22 mouse cellular contexts compared by ENCODE assay signal in genomic region chr6:52252016-52252774, GRCm38 (mm10). TPM values are rescaled to one million over a fixed set of nuclear protein-coding genes. Genes with fewer than 3 reads are reported as not detected.
DNase-seq lines count a peak whose midpoint lies in the region; ATAC-seq and TF ChIP-seq lines count a peak whose summit lies in the region.
"Had no signal": no experiment of that assay in that cellular context is flagged by ENCODE, and none has a peak within 500 bp of the region (broad histone marks: within the 10 kb centered on the region; RNA-seq: fewer than 3 reads in every experiment).

No protein-coding gene starts in this region.

- peaks cover 3% of the 10 kb centered on the region; the same call in 1 of the 2 replicates for H3K4me1 ChIP-seq in forebrain, embryonic 11.5 days (replicated peaks; ENCODE audit: control insufficient read depth, insufficient read depth, low read length)
- H3K4me1 ChIP-seq in forebrain, embryonic 10.5 days: peaks cover 5% of the 10 kb centered on the region
- H3K4me1 ChIP-seq in lung, embryonic 14.5 days (ENCODE audit: insufficient read depth): no peaks in the 10 kb centered on the region
- H3K4me1 ChIP-seq in lung, postnatal 0 days (ENCODE audit: insufficient read depth, low read depth, low read length): no peaks in the 10 kb centered on the region
- peaks cover 64% of the 10 kb centered on the region for H3K4me1 ChIP-seq in limb, embryonic 10.5 days
- no peaks in the 10 kb centered on the region; the same call in none of the 2 replicates for H3K4me1 ChIP-seq in neural tube, embryonic 13.5 days (replicated peaks)
- no peaks in the 10 kb centered on the region for H3K4me1 ChIP-seq in forebrain, embryonic 15.5 days

- no peak overlapping the region for H3K27ac ChIP-seq in forebrain, embryonic 11.5 days (ENCODE audit: low read depth, low read length)
- H3K27ac ChIP-seq in forebrain, embryonic 10.5 days: no peak overlapping the region
- no peak overlapping the region for H3K27ac ChIP-seq in lung, embryonic 14.5 days (ENCODE audit: low read depth)
- H3K27ac ChIP-seq in lung, postnatal 0 days (ENCODE audit: low read length): no peak overlapping the region
- peak overlapping the region; percentile 87 for H3K27ac ChIP-seq in limb, embryonic 10.5 days
- H3K27ac ChIP-seq in neural tube, embryonic 13.5 days (replicated peaks): peak overlapping the region; percentile 33; the same call in 1 of the 2 replicates
- no peak overlapping the region for H3K27ac ChIP-seq in forebrain, embryonic 15.5 days (replicated peaks)
- H3K27ac ChIP-seq: embryonic facial prominence, embryonic 13.5 days; forebrain, embryonic 12.5 days; hindbrain, embryonic 12.5 days; left cerebral cortex, adult 2 months; liver, embryonic 14.5 days; midbrain, embryonic 10.5 days; stomach, postnatal 0 days had no signal

- H3K36me3 ChIP-seq in forebrain, embryonic 11.5 days (ENCODE audit: control insufficient read depth, insufficient read depth, low read length): no peaks in the 10 kb centered on the region
- H3K36me3 ChIP-seq in forebrain, embryonic 10.5 days (replicated peaks): no peaks in the 10 kb centered on the region
- no peaks in the 10 kb centered on the region for H3K36me3 ChIP-seq in lung, embryonic 14.5 days (ENCODE audit: insufficient read depth)
- H3K36me3 ChIP-seq in lung, postnatal 0 days (ENCODE audit: insufficient read depth, low read length): no peaks in the 10 kb centered on the region
- H3K36me3 ChIP-seq in limb, embryonic 10.5 days: peaks cover 16% of the 10 kb centered on the region
- H3K36me3 ChIP-seq in neural tube, embryonic 13.5 days: no peaks in the 10 kb centered on the region
- H3K36me3 ChIP-seq in forebrain, embryonic 15.5 days: no peaks in the 10 kb centered on the region
- H3K36me3 ChIP-seq: embryonic facial prominence, embryonic 13.5 days; forebrain, embryonic 12.5 days; hindbrain, embryonic 12.5 days; midbrain, embryonic 10.5 days had no signal

- ATAC-seq in forebrain, embryonic 11.5 days (replicated peaks; ENCODE audit: low FRiP score): no peak
- no peak for ATAC-seq in lung, embryonic 14.5 days (ENCODE audit: insufficient read depth)
- ATAC-seq in lung, postnatal 0 days: no peak
- ATAC-seq in neural tube, embryonic 13.5 days (ENCODE audit: low read depth): no peak
- no peak for ATAC-seq in forebrain, embryonic 15.5 days (replicated peaks)

- TF ChIP-seq EP300 in lung, postnatal 0 days (IDR thresholded peaks at IDR 0.05): no peak

- peaks cover 91% of the 10 kb centered on the region for H3K27me3 ChIP-seq in forebrain, embryonic 11.5 days (ENCODE audit: control insufficient read depth, insufficient read depth, low read length)
- peaks cover 100% of the 10 kb centered on the region for H3K27me3 ChIP-seq in forebrain, embryonic 10.5 days (ENCODE audit: poor library complexity, severe bottlenecking)
- peaks cover 96% of the 10 kb centered on the region for H3K27me3 ChIP-seq in lung, embryonic 14.5 days (ENCODE audit: insufficient read depth, low read length)
- peaks cover 86% of the 10 kb centered on the region for H3K27me3 ChIP-seq in lung, postnatal 0 days (replicated peaks; ENCODE audit: insufficient read depth, low read length)
- peaks cover 90% of the 10 kb centered on the region for H3K27me3 ChIP-seq in limb, embryonic 10.5 days (ENCODE audit: low read depth, poor library complexity, severe bottlenecking)
- H3K27me3 ChIP-seq in neural tube, embryonic 13.5 days: peaks cover 92% of the 10 kb centered on the region
- peaks cover 94% of the 10 kb centered on the region for H3K27me3 ChIP-seq in forebrain, embryonic 15.5 days

- 1% methylated on average over 24 of the region's 24 CpGs for WGBS in forebrain, embryonic 11.5 days
- WGBS in forebrain, embryonic 10.5 days: under 1% methylated on average over 24 of the region's 24 CpGs
- 6% methylated on average over 24 of the region's 24 CpGs for WGBS in lung, embryonic 14.5 days
- WGBS in lung, postnatal 0 days: 6% methylated on average over 24 of the region's 24 CpGs
- WGBS in limb, embryonic 10.5 days: 1% methylated on average over 24 of the region's 24 CpGs
- 2% methylated on average over 24 of the region's 24 CpGs for WGBS in neural tube, embryonic 13.5 days
- WGBS in forebrain, embryonic 15.5 days: 1% methylated on average over 24 of the region's 24 CpGs

- no peak overlapping the region for H3K9ac ChIP-seq in forebrain, embryonic 11.5 days (ENCODE audit: low read length)
- H3K9ac ChIP-seq in lung, embryonic 14.5 days: no peak overlapping the region
- no peak overlapping the region for H3K9ac ChIP-seq in lung, postnatal 0 days (replicated peaks; ENCODE audit: low read depth)
- peak overlapping the region; percentile 17; the same call in 1 of the 2 replicates for H3K9ac ChIP-seq in neural tube, embryonic 13.5 days
- H3K9ac ChIP-seq in forebrain, embryonic 15.5 days (replicated peaks): no peak overlapping the region
- H3K9ac ChIP-seq: embryonic facial prominence, embryonic 13.5 days; forebrain, embryonic 12.5 days; hindbrain, embryonic 12.5 days; liver, embryonic 14.5 days had no signal

- intact Hi-C loops in left cerebral cortex, postnatal 4 days (cut with DNase I): no loop called here

- peak; percentile 62 for DNase-seq in forebrain, embryonic 11.5 days (ENCODE audit: low spot score)
- DNase-seq in forebrain, embryonic 10.5 days (ENCODE audit: extremely low spot score, low spot score): no peak
- DNase-seq in lung, embryonic 14.5 days: no peak
- no peak for DNase-seq in lung, postnatal 0 days (ENCODE audit: low spot score)
- DNase-seq in limb, embryonic 10.5 days (ENCODE audit: low spot score): peak; percentile 66
- no peak for DNase-seq in left cerebral cortex, postnatal 4 days
- DNase-seq: cerebellum, adult 11-12 months; cerebellum, postnatal 36 days; heart, adult 18-20 months; lung, postnatal 14 days; thymus, postnatal 36 days had no signal

- H3K9me3 ChIP-seq in forebrain, embryonic 11.5 days (ENCODE audit: control insufficient read depth, low read length): no peaks in the 10 kb centered on the region
- H3K9me3 ChIP-seq in forebrain, embryonic 10.5 days: no peaks in the 10 kb centered on the region
- no peaks in the 10 kb centered on the region for H3K9me3 ChIP-seq in lung, embryonic 14.5 days (ENCODE audit: low read depth, low read length)
- no peaks in the 10 kb centered on the region for H3K9me3 ChIP-seq in lung, postnatal 0 days (ENCODE audit: low read length)
- H3K9me3 ChIP-seq in limb, embryonic 10.5 days (replicated peaks): no peaks in the 10 kb centered on the region
- H3K9me3 ChIP-seq in neural tube, embryonic 13.5 days: no peaks in the 10 kb centered on the region
- no peaks in the 10 kb centered on the region for H3K9me3 ChIP-seq in forebrain, embryonic 15.5 days
- H3K9me3 ChIP-seq: embryonic facial prominence, embryonic 13.5 days; forebrain, embryonic 12.5 days; hindbrain, embryonic 12.5 days; midbrain, embryonic 10.5 days had no signal

- no peak overlapping the region for H3K4me2 ChIP-seq in forebrain, embryonic 11.5 days (ENCODE audit: low read depth, low read length, severe bottlenecking)
- H3K4me2 ChIP-seq in lung, embryonic 14.5 days: no peak overlapping the region
- H3K4me2 ChIP-seq in lung, postnatal 0 days (replicated peaks; ENCODE audit: low read depth, low read length): no peak overlapping the region
- H3K4me2 ChIP-seq in neural tube, embryonic 13.5 days: peak overlapping the region; percentile 22; the same call in 1 of the 2 replicates
- H3K4me2 ChIP-seq in forebrain, embryonic 15.5 days (replicated peaks): no peak overlapping the region
- H3K4me2 ChIP-seq: embryonic facial prominence, embryonic 13.5 days; forebrain, embryonic 12.5 days; hindbrain, embryonic 12.5 days had no signal

- H3K4me3 ChIP-seq in forebrain, embryonic 11.5 days (ENCODE audit: low read depth, low read length): no peak overlapping the region
- H3K4me3 ChIP-seq in forebrain, embryonic 10.5 days: no peak overlapping the region
- 0 out of 2 replicates have a peak overlapping the region, but pooled peaks have one; percentile 3 for H3K4me3 ChIP-seq in lung, embryonic 14.5 days (ENCODE audit: low read depth, low read length)
- no peak overlapping the region for H3K4me3 ChIP-seq in lung, postnatal 0 days (ENCODE audit: low read depth, low read length)
- H3K4me3 ChIP-seq in limb, embryonic 10.5 days: peak overlapping the region; percentile 90
- H3K4me3 ChIP-seq in neural tube, embryonic 13.5 days: peak overlapping the region; percentile 7
- H3K4me3 ChIP-seq in forebrain, embryonic 15.5 days: no peak overlapping the region
- H3K4me3 ChIP-seq: embryonic facial prominence, embryonic 13.5 days; forebrain, embryonic 12.5 days; hindbrain, embryonic 12.5 days; left cerebral cortex, adult 2 months; midbrain, embryonic 10.5 days had no signal

- TF ChIP-seq CTCF in lung, embryonic 14.5 days (IDR thresholded peaks at IDR 0.05; ENCODE audit: low read depth): no peak
- no peak for TF ChIP-seq CTCF in lung, postnatal 0 days (IDR thresholded peaks at IDR 0.05)

RNA-seq across cellular contexts. Expression of gene Hoxa11, which starts 6.6 kb away (rescaled TPM):
- not detected in 2 replicates for polyA plus RNA-seq in forebrain, embryonic 11.5 days (2014; fragmentation: Nextera tagmentation; extraction: Ambion mirVana)
- polyA plus RNA-seq in forebrain, embryonic 10.5 days (2016; fragmentation: Nextera tagmentation; extraction: Ambion mirVana): not detected in 2 replicates
- not detected in 2 replicates for polyA plus RNA-seq in lung, embryonic 14.5 days (2014; fragmentation: Nextera tagmentation; extraction: Ambion mirVana)
- not detected in 2 replicates for polyA plus RNA-seq in lung, postnatal 0 days (2015; fragmentation: Nextera tagmentation; extraction: Ambion mirVana)
- 71.6 and 74.9 TPM in 2 replicates for polyA plus RNA-seq in limb, embryonic 10.5 days (2016; fragmentation: Nextera tagmentation; extraction: Ambion mirVana)
- 4.7 and 5.7 TPM in 2 replicates for polyA plus RNA-seq in neural tube, embryonic 13.5 days (2015; fragmentation: Nextera tagmentation; extraction: Ambion mirVana)
- total RNA-seq in left cerebral cortex, postnatal 4 days (2021): not detected
- polyA plus RNA-seq in forebrain, embryonic 15.5 days (2015; fragmentation: Nextera tagmentation; extraction: Ambion mirVana): not detected in 2 replicates
- total RNA-seq: adrenal gland, adult 18-20 months; heart, adult 18-20 months; left cerebral cortex, adult 2 months had no signal
- polyA plus RNA-seq: embryonic facial prominence, embryonic 13.5 days; forebrain, embryonic 12.5 days; heart, embryonic 16.5 days; hindbrain, embryonic 12.5 days; liver, embryonic 14.5 days; midbrain, embryonic 10.5 days; stomach, postnatal 0 days had no signal

RNA-seq across cellular contexts. Expression of gene Hoxa13, which starts 8.5 kb away (rescaled TPM):
- polyA plus RNA-seq in forebrain, embryonic 11.5 days (2014; fragmentation: Nextera tagmentation; extraction: Ambion mirVana): not detected in 2 replicates
- polyA plus RNA-seq in forebrain, embryonic 10.5 days (2016; fragmentation: Nextera tagmentation; extraction: Ambion mirVana): not detected in 2 replicates
- not detected in 2 replicates for polyA plus RNA-seq in lung, embryonic 14.5 days (2014; fragmentation: Nextera tagmentation; extraction: Ambion mirVana)
- 0.12 TPM in 1 of 2 replicates, not detected in the other for polyA plus RNA-seq in lung, postnatal 0 days (2015; fragmentation: Nextera tagmentation; extraction: Ambion mirVana)
- 2.7 and 11.1 TPM in 2 replicates for polyA plus RNA-seq in limb, embryonic 10.5 days (2016; fragmentation: Nextera tagmentation; extraction: Ambion mirVana)
- polyA plus RNA-seq in neural tube, embryonic 13.5 days (2015; fragmentation: Nextera tagmentation; extraction: Ambion mirVana): 0.08 and 0.32 TPM in 2 replicates
- not detected for total RNA-seq in left cerebral cortex, postnatal 4 days (2021)
- polyA plus RNA-seq in forebrain, embryonic 15.5 days (2015; fragmentation: Nextera tagmentation; extraction: Ambion mirVana): not detected in 2 replicates
- total RNA-seq: adrenal gland, adult 18-20 months; heart, adult 18-20 months; left cerebral cortex, adult 2 months had no signal
- polyA plus RNA-seq: embryonic facial prominence, embryonic 13.5 days; forebrain, embryonic 12.5 days; heart, embryonic 16.5 days; hindbrain, embryonic 12.5 days; midbrain, embryonic 10.5 days; stomach, postnatal 0 days had no signal

RNA-seq across cellular contexts. Expression of gene Hoxa10, which starts 11.5 kb away (rescaled TPM):
- polyA plus RNA-seq in forebrain, embryonic 11.5 days (2014; fragmentation: Nextera tagmentation; extraction: Ambion mirVana): not detected in 2 replicates
- not detected in 2 replicates for polyA plus RNA-seq in forebrain, embryonic 10.5 days (2016; fragmentation: Nextera tagmentation; extraction: Ambion mirVana)
- not detected in 2 replicates for polyA plus RNA-seq in lung, embryonic 14.5 days (2014; fragmentation: Nextera tagmentation; extraction: Ambion mirVana)
- not detected in 2 replicates for polyA plus RNA-seq in lung, postnatal 0 days (2015; fragmentation: Nextera tagmentation; extraction: Ambion mirVana)
- polyA plus RNA-seq in limb, embryonic 10.5 days (2016; fragmentation: Nextera tagmentation; extraction: Ambion mirVana): 175 and 195 TPM in 2 replicates
- 77.8 and 86.6 TPM in 2 replicates for polyA plus RNA-seq in neural tube, embryonic 13.5 days (2015; fragmentation: Nextera tagmentation; extraction: Ambion mirVana)
- total RNA-seq in left cerebral cortex, postnatal 4 days (2021): not detected
- not detected in 2 replicates for polyA plus RNA-seq in forebrain, embryonic 15.5 days (2015; fragmentation: Nextera tagmentation; extraction: Ambion mirVana)
- total RNA-seq: heart, adult 18-20 months; left cerebral cortex, adult 2 months had no signal
- polyA plus RNA-seq: forebrain, embryonic 12.5 days; heart, embryonic 16.5 days; hindbrain, embryonic 12.5 days; stomach, postnatal 0 days had no signal

RNA-seq across cellular contexts. Expression of gene Hoxa9, which starts 21.3 kb away (rescaled TPM):
- not detected in 2 replicates for polyA plus RNA-seq in forebrain, embryonic 11.5 days (2014; fragmentation: Nextera tagmentation; extraction: Ambion mirVana)
- not detected in 2 replicates for polyA plus RNA-seq in forebrain, embryonic 10.5 days (2016; fragmentation: Nextera tagmentation; extraction: Ambion mirVana)
- 0.19 TPM in 1 of 2 replicates, not detected in the other for polyA plus RNA-seq in lung, embryonic 14.5 days (2014; fragmentation: Nextera tagmentation; extraction: Ambion mirVana)
- 0.06 and 0.07 TPM in 2 replicates for polyA plus RNA-seq in lung, postnatal 0 days (2015; fragmentation: Nextera tagmentation; extraction: Ambion mirVana)
- 95.7 and 123 TPM in 2 replicates for polyA plus RNA-seq in limb, embryonic 10.5 days (2016; fragmentation: Nextera tagmentation; extraction: Ambion mirVana)
- 125 and 130 TPM in 2 replicates for polyA plus RNA-seq in neural tube, embryonic 13.5 days (2015; fragmentation: Nextera tagmentation; extraction: Ambion mirVana)
- total RNA-seq in left cerebral cortex, postnatal 4 days (2021): not detected
- polyA plus RNA-seq in forebrain, embryonic 15.5 days (2015; fragmentation: Nextera tagmentation; extraction: Ambion mirVana): not detected in 2 replicates
- total RNA-seq: heart, adult 18-20 months; left cerebral cortex, adult 2 months had no signal
- polyA plus RNA-seq: embryonic facial prominence, embryonic 13.5 days; forebrain, embryonic 12.5 days; midbrain, embryonic 10.5 days had no signal

RNA-seq across cellular contexts. Expression of gene Hoxa7, which starts 30.5 kb away (rescaled TPM):
- polyA plus RNA-seq in forebrain, embryonic 11.5 days (2014; fragmentation: Nextera tagmentation; extraction: Ambion mirVana): not detected in 2 replicates
- not detected in 2 replicates for polyA plus RNA-seq in forebrain, embryonic 10.5 days (2016; fragmentation: Nextera tagmentation; extraction: Ambion mirVana)
- polyA plus RNA-seq in lung, embryonic 14.5 days (2014; fragmentation: Nextera tagmentation; extraction: Ambion mirVana): 5.8 and 7.4 TPM in 2 replicates
- 7.5 and 8.7 TPM in 2 replicates for polyA plus RNA-seq in lung, postnatal 0 days (2015; fragmentation: Nextera tagmentation; extraction: Ambion mirVana)
- 24.7 and 24.8 TPM in 2 replicates for polyA plus RNA-seq in limb, embryonic 10.5 days (2016; fragmentation: Nextera tagmentation; extraction: Ambion mirVana)
- polyA plus RNA-seq in neural tube, embryonic 13.5 days (2015; fragmentation: Nextera tagmentation; extraction: Ambion mirVana): 117 and 125 TPM in 2 replicates
- total RNA-seq in left cerebral cortex, postnatal 4 days (2021): not detected
- polyA plus RNA-seq in forebrain, embryonic 15.5 days (2015; fragmentation: Nextera tagmentation; extraction: Ambion mirVana): not detected in 2 replicates
- total RNA-seq: left cerebral cortex, adult 2 months had no signal
- polyA plus RNA-seq: embryonic facial prominence, embryonic 13.5 days; forebrain, embryonic 12.5 days; midbrain, embryonic 10.5 days had no signal

Comparison
In these comparisons a context has a peak if more than half of its experiments do, and no peak if none do; other contexts are left out.
1. DNase-seq: peak in forebrain, embryonic 11.5 days (single experiment) and limb, embryonic 10.5 days (single experiment); none in forebrain, embryonic 10.5 days (single experiment), lung, embryonic 14.5 days (single experiment), lung, postnatal 0 days (single experiment) and left cerebral cortex, postnatal 4 days (single experiment).
2. H3K4me3 ChIP-seq: peak in lung, embryonic 14.5 days (single experiment), limb, embryonic 10.5 days (single experiment) and neural tube, embryonic 13.5 days (single experiment); none in forebrain, embryonic 11.5 days (single experiment), forebrain, embryonic 10.5 days (single experiment), lung, postnatal 0 days (single experiment) and forebrain, embryonic 15.5 days (single experiment).
3. H3K27ac ChIP-seq: peak in limb, embryonic 10.5 days (single experiment) and neural tube, embryonic 13.5 days (single experiment); none in forebrain, embryonic 11.5 days (single experiment), forebrain, embryonic 10.5 days (single experiment), lung, embryonic 14.5 days (single experiment), lung, postnatal 0 days (single experiment) and forebrain, embryonic 15.5 days (single experiment).
4. RNA of gene Hoxa11, which starts 6.6 kb away (polyA plus RNA-seq): 71.6 to 74.9 TPM in limb, embryonic 10.5 days; 4.7 to 5.7 TPM in neural tube, embryonic 13.5 days, not detected in forebrain, embryonic 11.5 days, not detected in forebrain, embryonic 10.5 days, not detected in lung, embryonic 14.5 days, not detected in lung, postnatal 0 days and not detected in forebrain, embryonic 15.5 days; every median in the first group is over 10 times any median in the second.
5. RNA of gene Hoxa10, which starts 11.5 kb away (polyA plus RNA-seq): 175 to 195 TPM in limb, embryonic 10.5 days and 77.8 to 86.6 TPM in neural tube, embryonic 13.5 days; not detected in forebrain, embryonic 15.5 days, not detected in forebrain, embryonic 11.5 days, not detected in forebrain, embryonic 10.5 days, not detected in lung, embryonic 14.5 days and not detected in lung, postnatal 0 days; every median in the first group is over 10 times any median in the second.